Mouse (Mus musculus): ENCODE results near the gene Pak6. TPM values are rescaled to one million over a fixed set of nuclear protein-coding genes. Genes with fewer than 3 reads are reported as not detected.

Pak6 gene
- polyA plus RNA-seq, 1 experiment from 2014 or later: 4.4 TPM

DNA sequence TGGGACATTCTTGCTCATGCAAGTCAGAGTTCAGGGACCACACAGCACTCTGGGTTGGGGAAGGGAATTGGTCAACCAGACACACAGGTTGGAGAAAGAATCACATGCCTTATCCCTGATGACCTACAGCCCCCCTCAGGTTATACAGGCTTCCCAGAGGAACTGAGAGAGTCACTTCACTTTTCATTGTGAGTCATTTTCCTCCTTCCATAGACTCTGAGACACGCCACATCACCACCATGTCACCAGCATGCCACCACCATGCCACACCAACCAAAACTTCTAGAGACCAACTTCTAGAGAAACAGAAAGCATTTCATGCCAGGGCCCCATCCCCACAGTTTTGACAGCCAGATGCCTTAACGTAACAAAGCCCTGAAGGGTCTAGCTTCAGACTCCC, 63.8 kb downstream of the Pak6 start:
- Histone ChIP-seq H3K36me3 (replicated peaks) (no peaks in the 10 kb centered on the region), H3K27me3 (peaks cover 63% of the 10 kb centered on the region), H3K27ac (no peak overlapping the region), H3K9ac (no peak overlapping the region), H3K9me3 (no peaks in the 10 kb centered on the region), H3K4me1 (peaks cover 4% of the 10 kb centered on the region), H3K4me2 (no peak overlapping the region), H3K4me3 (replicated peaks) (no peak overlapping the region)
- 80% methylated on average over 2 of the region's 2 CpGs for WGBS
- no peak for ATAC-seq (ENCODE audit: low FRiP score)

DNA sequence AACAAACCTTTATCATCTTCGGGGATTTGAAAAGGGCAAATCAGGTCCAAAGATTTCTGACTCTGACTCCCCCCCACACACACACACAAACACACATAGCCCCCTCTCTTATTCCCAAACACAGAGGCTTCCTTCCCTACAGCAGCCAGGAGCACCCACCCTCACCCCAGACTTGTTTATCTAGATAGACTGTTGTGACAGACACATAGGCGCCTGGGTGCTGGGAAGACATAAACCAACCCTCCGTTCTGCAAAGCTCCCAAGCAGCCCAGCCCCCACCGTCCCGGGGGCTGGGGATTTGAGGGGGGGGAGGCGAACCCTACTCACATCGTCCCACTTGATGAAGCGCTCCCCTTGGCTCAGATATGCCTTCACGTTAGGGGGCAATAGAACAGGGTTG, 64.8 kb downstream of the Pak6 start:
- H3K27ac ChIP-seq: no peak overlapping the region
- 29% methylated on average over 9 of the region's 9 CpGs for WGBS
- no peak overlapping the region for H3K4me2 ChIP-seq
- no peak overlapping the region for H3K9ac ChIP-seq
- H3K36me3 ChIP-seq (replicated peaks): no peaks in the 10 kb centered on the region
- H3K4me1 ChIP-seq: peaks cover 4% of the 10 kb centered on the region
- no peaks in the 10 kb centered on the region for H3K9me3 ChIP-seq
- H3K4me3 ChIP-seq (replicated peaks): no peak overlapping the region
- peaks cover 60% of the 10 kb centered on the region for H3K27me3 ChIP-seq
- ATAC-seq (ENCODE audit: low FRiP score): no peak

DNA sequence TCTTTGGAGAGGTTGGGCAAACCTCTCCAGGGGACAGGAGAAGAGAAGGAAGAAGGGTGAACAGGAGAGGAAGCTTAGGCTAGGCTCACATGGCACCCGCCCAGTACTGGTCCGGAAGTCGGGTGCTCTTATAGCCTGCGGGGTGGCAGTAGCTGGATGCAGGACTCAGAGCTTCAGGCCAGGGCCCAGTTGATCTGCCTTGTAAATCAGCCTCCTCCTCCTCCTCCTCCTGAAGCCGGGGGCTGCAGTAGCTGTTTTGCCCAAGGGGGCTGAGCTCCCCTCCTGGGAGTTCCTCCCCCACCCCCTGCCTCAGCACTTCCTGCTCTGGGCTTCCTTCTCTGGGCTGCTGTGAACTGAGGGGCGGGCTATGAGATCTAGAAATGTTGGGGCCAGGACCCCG, 65.2 kb downstream of the Pak6 start, which contains the start of gene Plcb2:
Gene Plcb2 (minus strand): TSS at position 102 of the 400 bp plus-strand sequence.
- no peak for ATAC-seq (ENCODE audit: low FRiP score)
- Histone ChIP-seq H3K4me2 (no peak within 1 kb of the TSS), H3K27me3 (peaks cover 56% of the 10 kb centered on the region), H3K4me3 (replicated peaks) (no peak within 1 kb of the TSS), H3K4me1 (peaks cover 4% of the 10 kb centered on the region), H3K27ac (no peak within 1 kb of the TSS), H3K36me3 (replicated peaks) (no peaks in the 10 kb centered on the region), H3K9me3 (no peaks in the 10 kb centered on the region), H3K9ac (no peak within 1 kb of the TSS)
- 21% methylated on average over 7 of the region's 7 CpGs for WGBS

DNA sequence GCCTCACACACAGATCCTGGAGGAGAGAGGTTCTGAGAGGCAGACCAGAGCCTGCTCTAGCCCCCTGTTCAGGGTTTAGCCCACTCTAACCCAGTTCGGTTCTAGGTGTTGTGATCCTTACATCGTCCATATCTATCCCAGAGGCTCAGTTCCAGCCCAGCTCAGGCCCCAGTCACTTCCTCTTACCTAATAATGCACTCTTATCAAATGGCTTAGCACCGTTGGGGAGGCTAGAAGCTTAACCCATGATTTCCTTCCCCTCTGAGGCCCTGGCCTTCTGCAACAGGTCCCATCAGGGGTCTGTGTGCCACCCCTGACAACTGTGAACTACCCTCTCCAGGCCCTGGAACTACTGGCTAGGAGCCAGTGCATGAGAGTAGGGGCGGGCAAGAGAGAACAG, 66.1 kb downstream of the Pak6 start:
- Histone ChIP-seq H3K27me3 (peaks cover 56% of the 10 kb centered on the region), H3K4me1 (peaks cover 4% of the 10 kb centered on the region), H3K9ac (no peak overlapping the region), H3K36me3 (replicated peaks) (no peaks in the 10 kb centered on the region), H3K4me3 (replicated peaks) (no peak overlapping the region), H3K27ac (no peak overlapping the region), H3K9me3 (no peaks in the 10 kb centered on the region), H3K4me2 (no peak overlapping the region)
- 55% methylated on average over 4 of the region's 4 CpGs for WGBS
- ATAC-seq (ENCODE audit: low FRiP score): no peak

DNA sequence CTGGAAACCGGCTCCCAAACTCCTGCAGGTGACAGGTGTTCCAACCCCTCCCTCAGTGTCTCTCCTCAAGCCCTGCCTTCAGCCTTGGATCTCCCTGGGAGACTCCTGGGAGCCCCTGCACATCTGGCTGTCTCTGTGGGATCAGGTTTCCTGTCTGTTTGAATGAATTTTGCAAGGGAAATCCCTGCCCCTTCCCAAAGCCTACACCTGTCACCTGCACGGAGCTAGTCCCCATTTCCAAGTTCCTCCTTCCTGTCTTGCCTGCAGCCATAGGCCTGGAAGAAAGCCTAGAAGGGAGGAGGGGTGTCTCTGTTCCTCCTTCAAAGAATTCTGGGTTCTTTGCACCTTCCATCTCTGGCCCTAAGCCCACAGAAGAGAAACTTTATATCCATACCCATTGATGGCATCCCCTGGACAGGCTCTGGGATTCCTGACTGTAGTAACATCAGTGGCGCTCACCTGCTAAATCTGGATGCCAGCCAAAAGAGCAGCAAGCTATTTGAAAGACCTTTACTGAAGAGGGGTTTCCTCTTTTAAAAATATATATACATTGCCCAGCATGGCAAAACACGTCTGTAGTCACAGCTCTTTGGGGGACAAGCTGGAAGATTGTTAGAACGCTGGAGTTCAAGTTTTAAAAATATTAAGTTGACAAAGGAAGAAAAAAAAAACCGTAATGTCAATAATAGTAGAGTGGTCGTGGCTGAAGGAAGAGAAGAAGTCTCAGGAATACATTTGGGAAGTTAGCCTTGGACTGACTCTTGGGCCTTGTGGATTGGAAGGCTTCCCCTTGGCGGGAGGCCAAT, 66.9 kb downstream of the Pak6 start:
- Histone ChIP-seq H3K4me3 (replicated peaks) (no peak overlapping the region), H3K27me3 (peaks cover 56% of the 10 kb centered on the region), H3K9me3 (no peaks in the 10 kb centered on the region), H3K27ac (no peak overlapping the region), H3K4me1 (peaks cover 4% of the 10 kb centered on the region), H3K36me3 (replicated peaks) (no peaks in the 10 kb centered on the region), H3K9ac (no peak overlapping the region), H3K4me2 (no peak overlapping the region)
- 26% methylated on average over 8 of the region's 8 CpGs for WGBS
- no peak for ATAC-seq (ENCODE audit: low FRiP score)

DNA sequence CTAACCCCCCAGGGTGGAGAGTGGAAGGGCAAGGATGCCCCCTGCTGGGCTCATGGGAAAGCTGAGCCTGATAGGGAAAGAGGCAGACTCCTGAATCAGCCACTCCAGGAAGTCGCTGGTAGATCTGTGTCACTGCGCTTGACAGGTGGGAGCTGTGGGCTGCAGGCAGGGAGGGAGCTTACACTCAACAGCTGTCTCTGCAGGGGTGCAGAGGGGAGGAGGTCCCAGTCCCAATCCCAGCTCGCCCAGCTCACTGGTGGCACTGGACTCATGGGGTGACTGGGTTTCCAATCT, 67.5 kb downstream of the Pak6 start:
- Histone ChIP-seq H3K27me3 (peaks cover 56% of the 10 kb centered on the region), H3K36me3 (replicated peaks) (no peaks in the 10 kb centered on the region), H3K4me3 (replicated peaks) (no peak overlapping the region), H3K9ac (no peak overlapping the region), H3K27ac (no peak overlapping the region), H3K9me3 (no peaks in the 10 kb centered on the region), H3K4me1 (peaks cover 4% of the 10 kb centered on the region), H3K4me2 (no peak overlapping the region)
- 4% methylated on average over 3 of the region's 3 CpGs for WGBS
- ATAC-seq (ENCODE audit: low FRiP score): peak; percentile 51; the same call in 1 of the 2 replicates

DNA sequence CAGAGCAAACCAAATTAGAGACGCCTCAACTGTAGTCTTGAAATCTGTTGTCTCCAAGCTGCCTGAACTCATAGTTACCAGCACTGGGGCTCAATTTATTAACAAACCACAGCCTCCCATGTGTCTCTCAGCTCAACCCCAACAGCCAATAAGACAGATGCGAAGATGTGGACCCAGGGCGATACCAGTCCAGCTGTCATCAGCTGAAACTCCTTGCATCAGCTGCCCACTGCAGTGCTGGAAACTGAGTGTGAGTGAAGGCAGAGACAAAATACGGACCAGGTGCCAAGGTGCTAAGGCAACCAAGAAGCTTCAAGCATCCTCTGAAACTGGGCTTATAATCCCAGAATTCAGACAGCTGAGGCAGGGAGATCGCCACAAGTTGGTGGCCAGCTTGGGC, 68.9 kb downstream of the Pak6 start:
- peaks cover 4% of the 10 kb centered on the region for H3K4me1 ChIP-seq
- 89% methylated on average over 5 of the region's 5 CpGs for whole genome bisulfite sequencing
- no peaks in the 10 kb centered on the region for H3K9me3 ChIP-seq
- no peak overlapping the region for H3K9ac ChIP-seq
- H3K27me3 ChIP-seq: peaks cover 44% of the 10 kb centered on the region
- no peak for ATAC-seq (ENCODE audit: low FRiP score)
- H3K4me2 ChIP-seq: no peak overlapping the region
- no peak overlapping the region for H3K27ac ChIP-seq
- H3K4me3 ChIP-seq (replicated peaks): no peak overlapping the region
- no peaks in the 10 kb centered on the region for H3K36me3 ChIP-seq (replicated peaks)

DNA sequence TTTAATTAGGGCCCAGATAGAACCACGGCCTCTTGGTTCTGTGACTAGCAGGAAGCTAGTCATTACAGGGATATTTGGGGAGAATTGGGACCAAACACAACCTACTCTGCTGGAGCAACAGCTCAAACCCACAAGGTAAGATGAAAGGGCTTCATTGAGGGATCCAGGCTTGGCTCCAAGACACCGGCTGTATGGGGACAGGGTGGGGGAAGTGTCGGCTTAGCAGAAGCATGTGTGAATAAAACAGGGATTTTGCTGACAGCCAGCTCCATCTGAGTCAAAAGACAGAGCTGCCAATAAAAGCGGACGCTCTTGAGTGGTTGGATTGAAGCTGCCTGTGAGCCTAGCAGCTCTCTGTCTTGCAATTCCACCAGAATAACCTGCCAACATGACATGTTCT, 70.2 kb downstream of the Pak6 start:
- H3K9ac ChIP-seq: no peak overlapping the region
- 59% methylated on average over 5 of the region's 5 CpGs for WGBS
- peaks cover 31% of the 10 kb centered on the region for H3K27me3 ChIP-seq
- H3K9me3 ChIP-seq: no peaks in the 10 kb centered on the region
- ATAC-seq (ENCODE audit: low FRiP score): no peak
- no peak overlapping the region for H3K27ac ChIP-seq
- H3K36me3 ChIP-seq (replicated peaks): no peaks in the 10 kb centered on the region
- peaks cover 4% of the 10 kb centered on the region for H3K4me1 ChIP-seq
- H3K4me2 ChIP-seq: no peak overlapping the region
- no peak overlapping the region for H3K4me3 ChIP-seq (replicated peaks)

DNA sequence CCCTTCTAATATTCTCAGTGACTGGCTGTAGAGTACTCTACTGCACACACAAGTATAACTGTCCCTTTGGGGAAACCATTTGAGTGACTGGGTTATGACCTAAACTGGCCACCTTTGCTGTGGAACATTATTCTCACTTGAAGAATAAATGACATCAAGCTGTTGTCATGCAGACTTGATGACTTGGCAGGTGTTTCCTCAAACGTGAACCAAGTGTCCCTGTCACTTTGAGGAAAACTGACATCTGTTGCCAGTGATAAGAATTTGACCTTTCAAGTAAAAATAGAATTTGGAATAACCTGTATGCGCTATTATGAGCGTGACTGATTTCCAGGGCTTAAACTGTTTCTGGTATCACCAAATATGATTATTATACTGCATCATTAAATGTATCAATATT, 77.2 kb downstream of the Pak6 start:
- no peak for ATAC-seq (ENCODE audit: low FRiP score)
- Histone ChIP-seq H3K4me3 (replicated peaks) (no peak overlapping the region), H3K27ac (no peak overlapping the region), H3K9me3 (no peaks in the 10 kb centered on the region), H3K4me2 (no peak overlapping the region), H3K36me3 (replicated peaks) (no peaks in the 10 kb centered on the region), H3K27me3 (peaks cover 38% of the 10 kb centered on the region), H3K4me1 (peaks cover 9% of the 10 kb centered on the region), H3K9ac (no peak overlapping the region)
- 73% methylated on average over 3 of the region's 3 CpGs for WGBS

DNA sequence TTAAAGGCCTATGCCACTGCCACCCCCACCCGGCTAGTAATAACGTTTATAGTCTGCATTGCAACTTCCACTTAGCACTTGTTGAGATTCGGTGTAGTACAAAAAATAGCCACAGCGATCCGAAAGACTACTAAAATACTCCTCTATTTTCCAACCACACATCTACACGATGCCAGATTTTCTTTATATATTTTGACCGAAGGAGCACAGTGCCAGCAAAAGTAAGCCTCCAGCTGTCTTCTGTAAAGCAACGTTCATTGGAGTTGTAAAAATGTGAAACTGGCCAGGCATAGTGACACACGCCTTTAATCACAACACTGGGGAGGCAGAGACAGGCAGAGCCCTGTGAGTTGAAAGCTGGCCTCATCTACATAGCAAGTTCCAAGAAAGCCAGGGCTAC, 78.1 kb downstream of the Pak6 start:
- H3K9ac ChIP-seq: no peak overlapping the region
- H3K4me3 ChIP-seq (replicated peaks): no peak overlapping the region
- no peak overlapping the region for H3K27ac ChIP-seq
- H3K4me2 ChIP-seq: no peak overlapping the region
- peaks cover 9% of the 10 kb centered on the region for H3K4me1 ChIP-seq
- peaks cover 38% of the 10 kb centered on the region for H3K27me3 ChIP-seq
- ATAC-seq (ENCODE audit: low FRiP score): no peak
- 77% methylated on average over 9 of the region's 9 CpGs for WGBS
- H3K36me3 ChIP-seq (replicated peaks): no peaks in the 10 kb centered on the region
- H3K9me3 ChIP-seq: no peaks in the 10 kb centered on the region

DNA sequence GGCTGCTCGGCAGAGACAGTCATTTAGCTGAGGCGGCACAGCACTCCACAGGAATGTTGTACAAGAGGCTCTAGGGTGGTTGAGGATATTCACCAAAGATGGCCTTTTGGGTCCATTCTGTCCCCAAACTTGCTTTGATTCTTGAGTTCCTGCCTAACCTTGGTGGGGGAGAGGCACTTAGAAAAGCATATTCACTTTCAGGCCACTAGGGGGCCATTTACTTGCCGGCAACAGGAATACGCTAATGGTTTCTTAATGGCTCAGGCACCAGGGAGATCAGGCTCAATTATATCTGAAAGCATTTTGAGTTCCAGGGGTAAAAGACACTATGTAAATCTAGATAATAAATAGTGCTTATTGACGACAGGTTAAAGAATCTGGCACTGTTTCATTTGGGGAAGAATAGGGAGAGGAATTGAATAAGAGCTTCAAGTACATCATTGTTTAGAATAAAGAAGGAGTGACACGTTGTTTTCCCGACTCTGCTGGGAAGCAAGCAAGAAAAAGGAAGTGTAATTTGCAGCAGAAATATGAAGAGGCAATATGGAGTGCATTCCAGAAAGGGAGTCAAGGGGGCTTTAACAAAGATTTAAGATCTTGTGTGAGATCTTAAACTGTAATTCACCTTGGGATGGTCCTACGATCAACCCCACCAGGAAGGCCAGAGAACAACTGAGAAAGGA, 80.3 kb downstream of the Pak6 start:
- Histone ChIP-seq H3K36me3 (replicated peaks) (no peaks in the 10 kb centered on the region), H3K27ac (no peak overlapping the region), H3K4me2 (no peak overlapping the region), H3K27me3 (peaks cover 38% of the 10 kb centered on the region), H3K4me3 (replicated peaks) (no peak overlapping the region), H3K4me1 (peaks cover 24% of the 10 kb centered on the region), H3K9me3 (no peaks in the 10 kb centered on the region), H3K9ac (no peak overlapping the region)
- WGBS: 25% methylated on average over 8 of the region's 8 CpGs
- no peak for ATAC-seq (ENCODE audit: low FRiP score)

DNA sequence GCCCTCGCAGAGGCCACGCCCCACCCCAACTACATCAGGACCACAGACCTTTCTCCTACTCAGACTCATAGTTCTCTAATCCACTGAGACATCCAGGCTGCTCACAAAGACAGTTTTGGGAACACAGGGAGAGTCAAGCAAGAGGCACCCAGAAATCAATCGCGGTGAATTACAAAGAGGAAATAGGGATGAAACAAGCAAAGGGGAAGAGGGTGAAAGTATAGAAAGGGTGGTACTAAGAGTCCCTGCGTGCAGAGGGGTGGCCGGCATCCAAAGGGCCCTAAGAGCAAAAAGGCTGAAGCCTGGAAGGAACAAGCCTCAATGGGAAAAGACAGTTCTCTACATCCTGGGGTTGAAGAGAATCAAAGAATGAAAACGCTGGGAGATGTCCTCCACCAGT, 81.5 kb downstream of the Pak6 start:
- H3K4me3 ChIP-seq (replicated peaks): peak overlapping the region; percentile 94
- H3K36me3 ChIP-seq (replicated peaks): peaks cover 4% of the 10 kb centered on the region; the same call in 1 of the 2 replicates
- H3K27me3 ChIP-seq: peaks cover 41% of the 10 kb centered on the region
- no peaks in the 10 kb centered on the region for H3K9me3 ChIP-seq
- H3K4me2 ChIP-seq: peak overlapping the region; percentile 98
- WGBS: 9% methylated on average over 7 of the region's 7 CpGs
- no peak for ATAC-seq (ENCODE audit: low FRiP score)
- H3K9ac ChIP-seq: 0 out of 2 replicates have a peak overlapping the region, but pooled peaks have one; percentile 87
- no peak overlapping the region for H3K27ac ChIP-seq
- peaks cover 35% of the 10 kb centered on the region for H3K4me1 ChIP-seq

Data from forebrain, embryonic 12.5 days (tissue).